Mouse (Mus musculus): ENCODE measurements around the gene Bin2.
"Not testable (repeated sequence)": the region's sequence is repeated elsewhere in the genome, so short reads cannot be mapped to it uniquely, and the experiment has no call there.

The Bin2 gene

GRCm38 (mm10) chr15:100619200-100619599 is 50.2 kb downstream of the Bin2 start:
- no peak for DNase-seq (ENCODE audit: low spot score in 2 of 2)

GRCm38 (mm10) chr15:100616221-100616620 is 53.1 kb downstream of the Bin2 start:
- no peak for DNase-seq (ENCODE audit: low spot score in 2 of 2)

GRCm38 (mm10) chr15:100615825-100616220 is 53.5 kb downstream of the Bin2 start:
- DNase-seq (ENCODE audit: low spot score in 2 of 2): peak; percentile 87 to 94

GRCm38 (mm10) chr15:100614996-100615824 is 54.1 kb downstream of the Bin2 start, which contains the start of gene Dazap2:
TSS of gene Dazap2 (plus strand) at chr15:100615349.
- peak; percentile 98 to 99 for DNase-seq (ENCODE audit: low spot score in 2 of 2)

GRCm38 (mm10) chr15:100614218-100614995 is 54.9 kb downstream of the Bin2 start:
- DNase-seq (ENCODE audit: low spot score in 2 of 2): no peak

DNA sequence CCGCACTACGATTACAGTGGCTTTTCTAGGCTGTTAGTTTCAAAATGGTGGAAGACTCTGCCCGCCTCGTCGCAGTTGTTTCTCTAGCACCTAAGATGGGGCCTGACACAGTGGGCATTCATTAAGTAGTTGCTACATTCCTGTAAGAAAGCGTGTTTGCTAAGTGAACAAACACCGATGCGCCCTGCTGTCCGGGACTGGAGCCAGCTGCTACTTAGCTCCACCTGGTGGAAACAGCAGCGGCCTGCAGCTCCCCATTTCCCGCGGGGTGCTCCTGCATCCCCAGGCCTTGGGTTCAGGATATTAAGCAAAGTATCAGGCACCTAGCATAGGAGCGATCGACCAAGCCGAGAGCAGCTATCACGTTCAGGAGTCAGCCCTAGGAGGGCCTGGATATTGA is 55.8 kb downstream of the Bin2 start:
- DNase-seq (ENCODE audit: low spot score in 2 of 2): peak; percentile 69 to 84

- no peak for DNase-seq (ENCODE audit: low spot score in 2 of 2)
These were observed 56.9 kb downstream of the Bin2 start for GRCm38 (mm10) chr15:100612432-100612831.

GRCm38 (mm10) chr15:100611951-100612350 is 57.4 kb downstream of the Bin2 start:
- DNase-seq (ENCODE audit: low spot score in 2 of 2): no peak

DNA sequence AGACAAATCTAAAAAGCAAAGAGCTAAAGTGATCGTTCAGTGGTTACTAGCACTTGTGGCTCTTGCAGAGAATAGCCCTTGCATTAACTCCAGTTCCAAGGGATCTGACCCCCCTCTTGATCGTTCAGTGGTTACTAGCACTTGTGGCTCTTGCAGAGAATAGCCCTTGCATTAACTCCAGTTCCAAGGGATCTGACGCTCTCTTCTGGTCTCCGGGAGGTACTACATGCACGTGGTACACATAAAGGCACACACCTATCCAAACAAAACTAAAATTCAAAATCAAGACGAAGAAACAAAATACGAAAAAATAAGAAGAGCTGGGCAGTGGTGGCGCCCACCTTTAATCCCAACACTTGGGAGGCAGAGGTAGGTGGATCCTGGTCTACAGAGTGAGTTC is 62.7 kb downstream of the Bin2 start:
- DNase-seq (ENCODE audit: low spot score in 2 of 2): not testable (repeated sequence)

- DNase-seq (ENCODE audit: low spot score in 2 of 2): no peak
These were observed 67.7 kb downstream of the Bin2 start for GRCm38 (mm10) chr15:100601669-100602068.

GRCm38 (mm10) chr15:100600696-100601272 is 68.6 kb downstream of the Bin2 start:
- no peak for DNase-seq (ENCODE audit: low spot score in 2 of 2)

- peak; percentile 68 to 77 for DNase-seq (ENCODE audit: low spot score in 2 of 2)
These were observed 69.2 kb downstream of the Bin2 start for GRCm38 (mm10) chr15:100600047-100600695.

- peak in 1 of 2 experiments; percentile 36 for DNase-seq (ENCODE audit: low spot score in 2 of 2)
These were observed 69.9 kb downstream of the Bin2 start, which contains the start of gene Pou6f1 for GRCm38 (mm10) chr15:100599276-100600046. TSS of gene Pou6f1 (minus strand) at chr15:100599984.

- no peak for DNase-seq (ENCODE audit: low spot score in 2 of 2)
These were observed 70.5 kb downstream of the Bin2 start for GRCm38 (mm10) chr15:100598883-100599275.

GRCm38 (mm10) chr15:100598287-100598882 is 71.0 kb downstream of the Bin2 start:
- DNase-seq (ENCODE audit: low spot score in 2 of 2): no peak

DNA sequence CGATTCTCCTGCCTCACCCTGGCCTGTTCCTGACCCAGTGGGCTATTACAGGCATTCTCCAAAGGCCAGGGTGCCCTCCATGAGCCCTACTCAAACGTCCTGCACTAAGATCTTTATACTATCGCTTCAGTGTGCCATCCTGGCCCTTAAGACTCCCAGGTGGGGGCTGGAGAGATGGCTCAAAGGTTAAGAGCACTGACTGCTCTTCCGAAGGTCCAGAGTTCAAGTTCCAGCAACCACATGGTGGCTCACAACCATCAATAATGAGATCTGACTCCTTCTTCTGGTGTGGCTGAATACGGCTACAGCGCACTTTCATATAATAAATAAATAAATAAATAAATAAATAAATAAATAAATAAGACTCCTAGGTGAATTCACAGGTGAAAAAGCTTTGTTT is 76.5 kb downstream of the Bin2 start:
- no peak for DNase-seq (ENCODE audit: low spot score in 2 of 2)

Measured in urinary bladder, postnatal 4 days (tissue).